Mouse (Mus musculus): Measurements from ENCODE around the gene Micall1.

Micall1 gene

GRCm38 (mm10) chr15:79129311-79129710 lies 20.6 kb downstream of the Micall1 start:
- DNase-seq (ENCODE audit: low spot score), result no peak

GRCm38 (mm10) chr15:79130782-79131181 lies 22.1 kb downstream of the Micall1 start:
- DNase-seq (ENCODE audit: low spot score), result no peak

GRCm38 (mm10) chr15:79131442-79131841 lies 22.7 kb downstream of the Micall1 start:
- DNase-seq (ENCODE audit: low spot score), result no peak

GRCm38 (mm10) chr15:79133191-79133661 lies 24.5 kb downstream of the Micall1 start:
- no peak for DNase-seq (ENCODE audit: low spot score)

GRCm38 (mm10) chr15:79134496-79135270 lies 26.0 kb downstream of the Micall1 start:
- no peak for DNase-seq (ENCODE audit: low spot score)

GRCm38 (mm10) chr15:79135332-79135731 lies 26.6 kb downstream of the Micall1 start:
- DNase-seq (ENCODE audit: low spot score), result no peak

GRCm38 (mm10) chr15:79135783-79136575 lies 27.3 kb downstream of the Micall1 start:
- no peak for DNase-seq (ENCODE audit: low spot score)

- no peak for DNase-seq (ENCODE audit: low spot score)
These were observed 30.9 kb downstream of the Micall1 start for GRCm38 (mm10) chr15:79139640-79140039.

GRCm38 (mm10) chr15:79140866-79141565 lies 32.3 kb downstream of the Micall1 start, which contains the start of the genes Polr2f and 1700088E04Rik:
Gene Polr2f (plus strand): TSS chr15:79141009.
Gene 1700088E04Rik (minus strand): TSS chr15:79141253.
- DNase-seq (ENCODE audit: low spot score), result peak; percentile 75

- no peak for DNase-seq (ENCODE audit: low spot score)
These were observed 32.8 kb downstream of the Micall1 start for GRCm38 (mm10) chr15:79141566-79141917.

GRCm38 (mm10) chr15:79143316-79143715 lies 34.6 kb downstream of the Micall1 start:
- DNase-seq (ENCODE audit: low spot score), result no peak

- DNase-seq (ENCODE audit: low spot score), result no peak
These were observed 35.3 kb downstream of the Micall1 start for GRCm38 (mm10) chr15:79144021-79144420.

- no peak for DNase-seq (ENCODE audit: low spot score)
These were observed 36.8 kb downstream of the Micall1 start for GRCm38 (mm10) chr15:79145522-79145921.

GRCm38 (mm10) chr15:79148533-79148932 lies 39.8 kb downstream of the Micall1 start:
- peak; percentile 65 for DNase-seq (ENCODE audit: low spot score)

GRCm38 (mm10) chr15:79151881-79152280 lies 43.2 kb downstream of the Micall1 start:
- no peak for DNase-seq (ENCODE audit: low spot score)

GRCm38 (mm10) chr15:79152709-79153108 lies 44.0 kb downstream of the Micall1 start:
- no peak for DNase-seq (ENCODE audit: low spot score)

- DNase-seq (ENCODE audit: low spot score), result no peak
These were observed 46.9 kb downstream of the Micall1 start for GRCm38 (mm10) chr15:79155572-79155971.

GRCm38 (mm10) chr15:79162301-79162700 lies 53.6 kb downstream of the Micall1 start:
- no peak for DNase-seq (ENCODE audit: low spot score)

GRCm38 (mm10) chr15:79162822-79163221 lies 54.1 kb downstream of the Micall1 start:
- DNase-seq (ENCODE audit: low spot score), result no peak

GRCm38 (mm10) chr15:79164251-79164650 lies 55.6 kb downstream of the Micall1 start:
- DNase-seq (ENCODE audit: low spot score), result no peak

- DNase-seq (ENCODE audit: low spot score), result no peak
These were observed 56.4 kb downstream of the Micall1 start, which contains the start of gene Sox10 for GRCm38 (mm10) chr15:79165140-79165539. Gene Sox10 (minus strand): TSS chr15:79165240.

- no peak for DNase-seq (ENCODE audit: low spot score)
These were observed 58.0 kb downstream of the Micall1 start for GRCm38 (mm10) chr15:79166712-79167111.
